Mouse (Mus musculus) heart, embryonic 13.5 days (tissue): ENCODE measurements around the gene Hsd17b14. TPM values are rescaled to one million over a fixed set of nuclear protein-coding genes. Genes with fewer than 3 reads are reported as not detected.

Experiments
- ATAC-seq: fragments of 200-750 bp; cut with Nextera tagmentation; 2 replicates; pipeline ENCODE4 v1.8.0; 2017; ENCODE audit warnings: moderate TSS enrichment; ENCODE audit not compliant: insufficient number of reproducible peaks, low FRiP score, low TSS enrichment; ENCODE audit errors: extremely low read depth
- H3K27ac ChIP-seq: fragments of 300-500 bp; sonication (generic); replicated peaks from 2 replicates; pipeline ENCODE4 v1.5.1; 2015; ENCODE audit warnings: moderate library complexity, mild to moderate bottlenecking, inconsistent platforms
- H3K27me3 ChIP-seq: fragments of 300-500 bp; sonication (generic); replicated peaks from 2 replicates; pipeline ENCODE4 v1.6.1; 2015; ENCODE audit warnings: mild to moderate bottlenecking, inconsistent platforms
- H3K36me3 ChIP-seq: fragments of 300-500 bp; sonication (generic); 2 replicates; pipeline ENCODE4 v1.6.1; 2015; ENCODE audit warnings: mild to moderate bottlenecking, inconsistent platforms
- H3K4me1 ChIP-seq: fragments of 300-500 bp; sonication (generic); 2 replicates; pipeline ENCODE4 v1.6.1; 2015; ENCODE audit warnings: inconsistent platforms
- H3K4me2 ChIP-seq: fragments of 300-500 bp; sonication (generic); 2 replicates; pipeline ENCODE4 v1.6.1; 2015; ENCODE audit warnings: inconsistent platforms, mild to moderate bottlenecking, moderate library complexity
- H3K4me3 ChIP-seq: fragments of 300-500 bp; sonication (generic); 2 replicates; pipeline ENCODE4 v1.5.1; 2015; ENCODE audit warnings: moderate library complexity, mild to moderate bottlenecking, inconsistent platforms
- H3K9ac ChIP-seq: fragments of 300-500 bp; sonication (generic); 2 replicates; pipeline ENCODE4 v1.6.1; 2015; ENCODE audit warnings: inconsistent platforms, mild to moderate bottlenecking, moderate library complexity
- H3K9me3 ChIP-seq: fragments of 300-500 bp; sonication (generic); 2 replicates; pipeline ENCODE4 v1.6.1; 2016; ENCODE audit warnings: inconsistent platforms
- WGBS: fragments of 180-500 bp; shearing (Covaris S2); methylation state at CpG from one replicate; pipeline ENCODE4 v1.1.7; 2015; ENCODE audit warnings: mixed read lengths; 5-methylcytosine and 5-hydroxymethylcytosine counted together
- polyA plus RNA-seq: library from polyadenylated mRNA; unstranded; fragments of >200 nt; fragmentation: Nextera tagmentation; extraction: Ambion mirVana; gene quantifications from 2 replicates; pipeline ENCODE4 v1.2.1, GENCODE M21; 2015

Gene Hsd17b14
- polyA plus RNA-seq, 1 experiment from 2014 or later: 0.43 TPM

- Histone ChIP-seq H3K27ac (no peak overlapping the region), H3K4me1 (peaks cover 13% of the 10 kb centered on the region), H3K9me3 (no peaks in the 10 kb centered on the region), H3K4me3 (no peak overlapping the region), H3K9ac (no peak overlapping the region), H3K4me2 (no peak overlapping the region), H3K36me3 (no peaks in the 10 kb centered on the region), H3K27me3 (0 out of 2 replicates have a peak, but pooled peaks cover 8% of the 10 kb centered on the region)
- no peak for ATAC-seq
- 74% methylated on average over 1 of the region's 1 CpGs for WGBS
These were observed 19.0 kb upstream of the Hsd17b14 start for GRCm38 (mm10) chr7:45535676-45536075.

- H3K36me3 ChIP-seq: no peaks in the 10 kb centered on the region
- H3K4me1 ChIP-seq: peaks cover 7% of the 10 kb centered on the region
- ATAC-seq: no peak
- no peak overlapping the region for H3K27ac ChIP-seq
- H3K9me3 ChIP-seq: no peaks in the 10 kb centered on the region
- WGBS: 78% methylated on average over 10 of the region's 10 CpGs
- H3K9ac ChIP-seq: peak overlapping the region; percentile 80
- peak overlapping the region; percentile 92 for H3K4me2 ChIP-seq
- H3K4me3 ChIP-seq: peak overlapping the region; percentile 64
- 0 out of 2 replicates have a peak, but pooled peaks cover 5% of the 10 kb centered on the region for H3K27me3 ChIP-seq
These were observed 17.1 kb upstream of the Hsd17b14 start for GRCm38 (mm10) chr7:45537602-45538001.

GRCm38 (mm10) chr7:45538163-45539041 lies 16.3 kb upstream of the Hsd17b14 start:
- H3K4me3 ChIP-seq: peak overlapping the region; percentile 64
- H3K27me3 ChIP-seq: 0 out of 2 replicates have a peak, but pooled peaks cover 5% of the 10 kb centered on the region
- H3K4me2 ChIP-seq: peak overlapping the region; percentile 92
- H3K27ac ChIP-seq: no peak overlapping the region
- H3K9me3 ChIP-seq: no peaks in the 10 kb centered on the region
- peaks cover 7% of the 10 kb centered on the region for H3K4me1 ChIP-seq
- peak; percentile 56; the same call in 1 of the 2 replicates for ATAC-seq
- H3K36me3 ChIP-seq: no peaks in the 10 kb centered on the region
- 4% methylated on average over 28 of the region's 29 CpGs for WGBS
- peak overlapping the region; percentile 80 for H3K9ac ChIP-seq

GRCm38 (mm10) chr7:45539095-45539494 lies 15.6 kb upstream of the Hsd17b14 start:
- no peak overlapping the region for H3K4me2 ChIP-seq
- no peak overlapping the region for H3K27ac ChIP-seq
- H3K4me1 ChIP-seq: peaks cover 7% of the 10 kb centered on the region

DNA sequence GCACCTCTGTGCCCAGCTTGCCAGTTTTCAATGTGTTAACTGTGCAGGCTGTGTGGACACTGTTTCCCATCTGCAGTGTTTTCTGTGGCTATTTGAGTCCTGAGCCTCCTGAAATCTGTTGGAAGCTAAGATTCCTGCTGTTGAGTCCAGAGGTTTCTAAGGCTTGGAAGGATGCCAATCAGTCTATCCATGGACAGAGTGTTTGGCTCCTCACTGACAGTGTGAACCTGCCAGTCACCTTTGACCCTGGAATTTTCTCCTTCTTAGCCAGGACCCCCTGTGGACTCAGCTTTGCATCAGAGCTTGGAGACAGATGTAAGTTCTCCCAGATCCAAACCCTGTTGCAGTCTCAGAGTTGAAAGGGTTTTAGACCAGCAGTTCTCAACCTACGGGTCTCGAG lies 14.5 kb upstream of the Hsd17b14 start:
- no peaks in the 10 kb centered on the region for H3K36me3 ChIP-seq
- peaks cover 7% of the 10 kb centered on the region for H3K4me1 ChIP-seq
- no peak overlapping the region for H3K4me3 ChIP-seq
- H3K9ac ChIP-seq: no peak overlapping the region
- no peaks in the 10 kb centered on the region for H3K27me3 ChIP-seq
- no peak for ATAC-seq
- 74% methylated on average over 2 of the region's 2 CpGs for whole genome bisulfite sequencing
- peaks cover 3% of the 10 kb centered on the region; the same call in 1 of the 2 replicates for H3K9me3 ChIP-seq
- H3K4me2 ChIP-seq: no peak overlapping the region
- no peak overlapping the region for H3K27ac ChIP-seq

More at GRCm38 (mm10) chr7:45539095-45539494, 15.6 kb upstream of the Hsd17b14 start:
- Histone ChIP-seq H3K36me3 (no peaks in the 10 kb centered on the region), H3K9ac (no peak overlapping the region), H3K27me3 (no peaks in the 10 kb centered on the region), H3K9me3 (no peaks in the 10 kb centered on the region), H3K4me3 (no peak overlapping the region)
- WGBS: 77% methylated on average over 3 of the region's 3 CpGs
- no peak for ATAC-seq

- ATAC-seq: no peak
- 76% methylated on average over 1 of the region's 1 CpGs for WGBS
These were observed 10.2 kb upstream of the Hsd17b14 start for GRCm38 (mm10) chr7:45544525-45544924.

DNA sequence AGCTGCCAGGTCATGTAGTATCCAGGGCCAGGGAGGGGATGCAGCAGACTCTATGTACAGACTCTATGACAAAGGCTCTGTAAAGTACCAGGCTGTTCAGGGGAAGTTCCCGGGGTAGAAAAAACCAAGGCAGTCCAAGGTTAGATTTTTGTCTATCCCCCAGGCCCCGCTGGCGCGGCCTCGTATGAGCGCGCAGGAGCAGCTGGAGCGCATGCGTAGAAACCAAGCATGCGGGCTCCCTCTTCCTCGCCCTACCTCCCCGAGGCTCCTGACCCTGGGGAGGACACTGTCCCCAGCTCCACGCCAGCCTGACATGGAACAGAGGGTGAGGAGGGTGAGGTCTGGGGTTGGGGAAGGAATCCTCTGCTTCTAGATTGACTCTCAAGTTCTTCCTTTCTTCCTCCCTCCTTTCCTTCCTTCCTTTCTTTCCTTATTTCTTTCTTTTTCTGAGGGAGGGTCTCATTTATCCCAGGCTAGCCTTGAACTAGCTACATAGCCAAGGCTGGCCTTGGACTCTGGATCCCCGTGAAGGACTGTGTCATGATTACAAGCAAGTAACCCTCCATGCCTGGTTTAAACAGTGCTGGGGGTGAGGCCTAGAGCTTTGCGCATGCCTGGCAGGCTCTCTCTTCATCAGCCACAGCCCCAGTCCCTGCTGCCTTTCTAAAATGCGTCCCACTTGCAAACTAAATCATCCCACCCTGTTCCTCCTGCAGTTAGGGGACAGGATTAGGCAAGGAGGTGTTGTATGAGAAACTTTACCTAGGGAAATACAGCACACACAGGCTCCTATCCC lies 4.9 kb upstream of the Hsd17b14 start:
- Histone ChIP-seq H3K4me2 (no peak overlapping the region), H3K4me3 (no peak overlapping the region), H3K9me3 (no peaks in the 10 kb centered on the region), H3K27ac (no peak overlapping the region), H3K36me3 (no peaks in the 10 kb centered on the region), H3K27me3 (no peaks in the 10 kb centered on the region), H3K4me1 (no peaks in the 10 kb centered on the region; the same call in 1 of the 2 replicates), H3K9ac (no peak overlapping the region)
- ATAC-seq: no peak
- WGBS: 82% methylated on average over 16 of the region's 16 CpGs

More at GRCm38 (mm10) chr7:45544525-45544924, 10.2 kb upstream of the Hsd17b14 start:
- H3K4me2 ChIP-seq: no peak overlapping the region
- no peak overlapping the region for H3K9ac ChIP-seq
- H3K36me3 ChIP-seq: no peaks in the 10 kb centered on the region
- no peak overlapping the region for H3K4me3 ChIP-seq
- no peaks in the 10 kb centered on the region for H3K4me1 ChIP-seq
- no peak overlapping the region for H3K27ac ChIP-seq
- no peaks in the 10 kb centered on the region for H3K27me3 ChIP-seq
- H3K9me3 ChIP-seq: peaks cover 3% of the 10 kb centered on the region; the same call in 1 of the 2 replicates

DNA sequence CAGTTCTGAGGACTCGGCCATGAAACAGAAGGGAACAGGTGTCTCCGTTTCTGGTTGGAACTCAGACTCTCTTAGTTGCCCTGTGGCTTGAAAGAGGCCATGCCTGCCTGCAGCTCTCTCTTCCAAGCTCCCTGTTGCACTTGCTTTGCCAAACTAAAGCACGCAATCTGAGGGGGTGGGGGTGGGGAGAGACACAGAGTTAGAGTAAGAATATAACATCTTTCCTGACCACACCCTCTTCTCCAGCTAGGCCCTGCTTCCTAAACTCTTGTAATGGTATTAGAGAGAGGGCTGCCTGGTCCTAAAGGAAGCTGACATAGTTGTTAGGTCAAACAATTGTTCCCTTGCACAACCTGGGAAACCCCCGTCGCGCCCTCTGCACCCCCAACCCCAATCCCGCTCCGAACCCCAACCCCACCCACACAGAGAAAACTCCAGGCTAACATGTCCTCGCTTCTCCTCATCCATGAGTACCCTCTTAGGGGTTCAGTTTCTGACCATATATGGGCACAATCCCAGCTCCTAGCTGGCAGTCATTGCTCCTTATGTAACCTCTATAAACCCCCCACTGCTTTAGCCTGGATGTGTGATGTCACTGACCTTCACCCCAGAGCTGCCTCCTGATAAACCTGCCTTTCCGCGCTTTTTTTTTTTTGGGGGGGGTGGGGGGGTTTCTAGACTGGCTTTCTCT lies 3.7 kb upstream of the Hsd17b14 start:
- Histone ChIP-seq H3K9me3 (no peaks in the 10 kb centered on the region), H3K9ac (no peak overlapping the region; the same call in 1 of the 2 replicates), H3K27me3 (no peaks in the 10 kb centered on the region), H3K4me1 (no peaks in the 10 kb centered on the region; the same call in 1 of the 2 replicates), H3K27ac (no peak overlapping the region), H3K4me3 (no peak overlapping the region), H3K4me2 (no peak overlapping the region), H3K36me3 (no peaks in the 10 kb centered on the region)
- no peak for ATAC-seq
- 71% methylated on average over 11 of the region's 11 CpGs for WGBS

DNA sequence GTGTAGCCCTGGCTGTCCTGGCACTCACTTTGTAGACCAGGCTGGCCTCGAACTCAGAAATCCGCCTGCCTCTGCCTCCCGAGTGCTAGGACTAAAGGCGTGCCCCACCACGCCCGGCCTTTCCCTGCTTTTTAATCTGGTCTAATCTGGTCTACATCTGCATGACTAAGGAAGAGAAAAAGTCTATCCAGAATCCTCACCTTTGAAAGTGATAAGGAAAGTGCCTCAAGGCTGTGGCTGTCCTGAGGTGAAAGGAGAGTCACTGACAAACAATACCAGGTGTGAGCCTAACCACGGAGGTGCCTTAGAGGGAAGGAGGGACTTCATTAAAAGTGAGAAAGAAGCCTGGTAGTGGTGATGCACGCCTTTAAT lies 3.2 kb upstream of the Hsd17b14 start:
- H3K9ac ChIP-seq: no peak overlapping the region
- H3K27ac ChIP-seq: no peak overlapping the region
- H3K4me3 ChIP-seq: no peak overlapping the region
- no peak overlapping the region for H3K4me2 ChIP-seq
- 68% methylated on average over 8 of the region's 8 CpGs for WGBS
- H3K36me3 ChIP-seq: no peaks in the 10 kb centered on the region
- H3K4me1 ChIP-seq: no peaks in the 10 kb centered on the region; the same call in 1 of the 2 replicates
- no peaks in the 10 kb centered on the region for H3K9me3 ChIP-seq
- no peak for ATAC-seq
- H3K27me3 ChIP-seq: no peaks in the 10 kb centered on the region

DNA sequence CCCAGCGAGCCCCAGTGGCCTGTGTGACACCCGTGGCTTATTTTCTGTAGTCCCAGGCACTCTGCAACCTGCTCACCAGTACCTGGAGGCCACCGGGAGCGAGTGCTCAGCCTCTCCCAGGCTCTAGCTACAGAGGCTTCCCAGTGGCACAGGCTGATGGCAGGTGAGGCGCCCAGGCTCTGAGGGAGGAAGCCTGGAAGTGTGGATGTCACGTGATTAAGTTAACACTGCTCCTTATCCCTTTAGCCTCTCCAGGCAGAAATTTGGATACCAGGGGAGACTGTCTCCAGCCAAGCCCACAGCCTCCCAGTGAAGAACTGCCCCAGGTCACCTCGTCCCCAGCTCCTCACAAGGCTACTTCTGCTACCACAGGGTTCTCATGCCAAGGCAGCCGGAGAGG lies 1.2 kb upstream of the Hsd17b14 start:
- no peak overlapping the region for H3K4me3 ChIP-seq
- no peak for ATAC-seq
- 47% methylated on average over 8 of the region's 8 CpGs for WGBS
- H3K36me3 ChIP-seq: no peaks in the 10 kb centered on the region
- H3K9me3 ChIP-seq: no peaks in the 10 kb centered on the region
- 0 out of 2 replicates have a peak, but pooled peaks cover 1% of the 10 kb centered on the region for H3K27me3 ChIP-seq
- H3K4me1 ChIP-seq: no peaks in the 10 kb centered on the region; the same call in 1 of the 2 replicates
- no peak overlapping the region for H3K27ac ChIP-seq
- H3K4me2 ChIP-seq: no peak overlapping the region
- H3K9ac ChIP-seq: no peak overlapping the region

DNA sequence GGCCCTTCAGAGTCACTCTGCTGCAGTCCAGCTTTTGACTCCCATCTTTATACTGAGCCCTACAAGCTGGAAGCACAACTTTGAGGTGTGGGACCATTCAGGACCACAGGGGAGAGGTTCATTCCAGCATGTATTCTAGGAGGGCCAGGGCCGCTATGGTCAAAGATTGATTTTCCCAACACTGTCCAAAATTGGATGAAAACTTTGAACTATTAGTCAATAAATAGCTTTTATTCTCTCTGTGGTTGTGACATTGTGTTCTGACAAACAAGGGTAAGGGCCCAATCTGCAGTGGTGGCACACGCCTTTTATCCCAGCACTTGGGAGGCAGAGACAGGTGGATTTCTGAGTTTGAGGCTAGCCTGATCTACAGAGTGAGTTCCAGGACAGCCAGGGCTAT lies 703 bp upstream of the Hsd17b14 start:
- Histone ChIP-seq H3K4me1 (peaks cover 2% of the 10 kb centered on the region; the same call in 1 of the 2 replicates), H3K27me3 (0 out of 2 replicates have a peak, but pooled peaks cover 3% of the 10 kb centered on the region), H3K9ac (no peak overlapping the region), H3K4me2 (no peak overlapping the region), H3K27ac (no peak overlapping the region), H3K4me3 (no peak overlapping the region), H3K9me3 (no peaks in the 10 kb centered on the region), H3K36me3 (no peaks in the 10 kb centered on the region)
- 87% methylated on average over 2 of the region's 2 CpGs for WGBS
- no peak for ATAC-seq
